Mouse (Mus musculus) embryonic facial prominence, embryonic 11.5 days (tissue): ENCODE data around the gene C9orf72. TPM values are rescaled to one million over a fixed set of nuclear protein-coding genes. Genes with fewer than 3 reads are reported as not detected.

Experiments used
- polyA plus RNA-seq: library from polyadenylated mRNA; unstranded; fragments of >200 nt; fragmentation: Nextera tagmentation; extraction: Ambion mirVana; gene quantifications from 2 replicates; pipeline ENCODE4 v1.2.1, GENCODE M21; 2014

C9orf72 gene
- polyA plus RNA-seq, 1 experiment from 2014 or later: 21.6 TPM

Other genes starting within 250 kb of the C9orf72 start
- gene Ifnk, start 74.1 kb downstream of the C9orf72 start, polyA plus RNA-seq: 0.36 TPM in 1 of 2 replicates, not detected in the other
- gene Mob3b, start 68.7 kb downstream of the C9orf72 start, polyA plus RNA-seq: 11.9 and 12.3 TPM in 2 replicates